Mouse (Mus musculus): Measurements from ENCODE around the gene Gm44790.
"Not testable (repeated sequence)": the region's sequence is repeated elsewhere in the genome, so short reads cannot be mapped to it uniquely, and the experiment has no call there.

The Gm44790 gene

GRCm38 (mm10) chr6:86474072-86474471 lies 47.6 kb downstream of the Gm44790 start:
- in situ Hi-C loops (cut with MseI, MboI), result no loop called here

- in situ Hi-C loops (cut with MseI, MboI), result no loop called here
Observed at GRCm38 (mm10) chr6:86474646-86475181, 48.3 kb downstream of the Gm44790 start.

GRCm38 (mm10) chr6:86475462-86476167 lies 49.2 kb downstream of the Gm44790 start:
- in situ Hi-C loops (cut with MseI, MboI), result no loop called here

DNA sequence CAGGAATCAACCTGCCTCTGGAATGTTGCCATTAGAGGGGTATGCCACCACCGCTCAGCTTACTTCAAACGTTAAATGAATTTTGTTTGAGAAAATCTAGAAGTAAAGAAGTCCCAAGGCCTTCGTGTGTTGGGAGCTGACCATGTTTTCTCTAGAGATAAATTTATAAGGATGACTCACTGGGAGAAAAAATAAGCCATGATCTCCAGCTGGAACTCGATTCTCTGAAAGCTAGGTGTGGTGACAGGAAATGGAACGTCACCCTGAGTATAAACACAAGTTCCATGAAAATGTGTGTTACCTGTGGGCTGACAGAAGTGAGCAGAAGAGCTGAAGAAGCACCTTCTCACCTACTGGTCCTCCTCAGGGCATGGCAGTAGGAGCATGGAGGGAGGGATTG lies 50.5 kb downstream of the Gm44790 start:
- in situ Hi-C loops (cut with MseI, MboI), result no loop called here

DNA sequence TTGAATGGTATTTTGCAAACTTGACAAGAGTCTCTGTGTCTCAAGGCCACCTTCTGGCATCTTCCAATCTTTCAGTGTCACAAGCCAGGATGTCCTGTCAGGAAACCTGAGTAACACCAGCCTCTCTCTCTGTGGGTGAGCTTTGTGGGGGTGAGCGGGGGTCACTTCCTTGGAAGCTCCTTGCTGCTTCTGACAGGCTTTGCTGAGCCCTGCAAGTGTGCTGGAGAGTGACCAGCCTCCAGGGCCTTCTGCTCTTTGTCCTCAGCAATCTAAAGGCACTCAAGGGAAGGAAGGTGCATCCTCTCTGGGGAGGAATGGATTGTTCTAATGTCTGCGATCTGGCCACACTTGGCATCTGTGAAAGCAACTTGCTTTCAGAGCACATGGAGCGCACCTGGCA lies 52.9 kb downstream of the Gm44790 start:
- in situ Hi-C loops (cut with MseI, MboI), result no loop called here

DNA sequence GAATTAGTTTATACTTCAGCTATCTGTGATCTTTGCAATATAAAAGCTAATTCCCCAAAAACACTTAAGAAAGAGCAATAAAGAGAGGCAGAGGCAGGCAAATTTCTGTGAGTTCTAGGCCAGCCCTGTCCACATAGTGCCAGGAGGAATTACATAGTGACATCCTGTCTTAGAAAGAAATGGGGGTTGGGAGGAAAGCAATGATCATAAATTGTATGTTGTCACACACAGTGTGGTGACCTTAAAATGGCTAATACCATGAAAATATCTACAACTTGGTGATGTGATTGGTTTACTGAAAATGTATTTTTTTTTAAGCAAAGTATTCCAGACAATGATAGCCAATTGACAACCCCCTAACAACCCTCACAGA lies 53.3 kb downstream of the Gm44790 start:
- in situ Hi-C loops (cut with MseI, MboI), result no loop called here

DNA sequence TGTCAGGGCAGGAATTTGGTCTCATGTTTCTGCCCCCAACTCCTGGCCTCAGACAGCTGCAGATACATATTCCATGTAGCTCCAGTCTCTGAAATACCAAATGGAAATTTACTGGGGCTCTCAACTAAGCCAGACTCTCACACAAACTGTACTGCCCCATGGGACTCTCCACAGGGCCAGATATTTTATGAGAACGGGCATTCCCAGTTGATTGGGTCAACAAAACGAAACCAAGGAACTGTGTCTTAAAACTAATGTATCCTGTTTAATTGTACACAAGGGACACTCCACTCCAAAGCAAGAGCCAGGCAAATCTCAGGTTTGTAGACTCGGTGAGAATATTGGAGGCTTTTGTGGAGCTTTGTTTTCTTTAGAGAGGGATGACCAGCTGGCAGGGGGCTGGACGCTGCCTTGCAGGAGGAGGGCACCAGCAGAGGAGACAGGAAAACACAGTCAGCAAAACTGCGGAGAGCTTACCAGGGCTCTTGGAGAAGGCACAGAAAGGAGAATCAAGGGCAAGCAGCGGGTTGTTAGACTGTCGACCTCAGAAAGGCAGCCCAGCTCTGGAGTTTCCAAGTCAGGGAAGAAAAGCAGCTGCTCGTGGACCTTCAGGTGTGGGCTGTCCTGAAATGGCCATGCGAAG lies 53.9 kb downstream of the Gm44790 start:
- in situ Hi-C loops (cut with MseI, MboI), result no loop called here

GRCm38 (mm10) chr6:86481871-86482270 lies 55.4 kb downstream of the Gm44790 start:
- in situ Hi-C loops (cut with MseI, MboI), result no loop called here

GRCm38 (mm10) chr6:86485943-86486640 lies 59.6 kb downstream of the Gm44790 start:
- in situ Hi-C loops (cut with MseI, MboI), result no loop called here

- in situ Hi-C loops (cut with MseI, MboI), result no loop called here
Observed at GRCm38 (mm10) chr6:86487358-86488148, 61.1 kb downstream of the Gm44790 start.

- in situ Hi-C loops (cut with MseI, MboI), result no loop called here
Observed at GRCm38 (mm10) chr6:86488149-86488485, 61.7 kb downstream of the Gm44790 start.

DNA sequence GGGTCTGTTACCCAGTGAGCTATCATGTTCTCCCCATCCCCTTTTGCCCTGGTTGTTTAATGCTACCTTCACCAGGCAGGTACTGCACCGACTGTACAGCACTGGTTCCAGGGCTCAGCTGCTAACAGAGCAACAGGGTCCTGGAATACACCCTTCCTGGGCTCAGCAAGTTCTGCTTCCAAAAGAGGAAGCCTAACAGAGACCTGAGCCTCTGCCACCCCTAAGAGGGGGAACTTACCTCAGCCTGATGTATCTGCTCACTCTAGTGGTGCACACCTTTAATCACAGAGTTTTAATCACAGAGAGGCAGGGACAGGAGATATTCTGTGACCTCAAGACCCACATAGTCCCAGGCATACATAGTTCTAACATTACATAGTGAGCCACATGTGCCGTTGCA lies 63.5 kb downstream of the Gm44790 start:
- in situ Hi-C loops (cut with MseI, MboI), result no loop called here

DNA sequence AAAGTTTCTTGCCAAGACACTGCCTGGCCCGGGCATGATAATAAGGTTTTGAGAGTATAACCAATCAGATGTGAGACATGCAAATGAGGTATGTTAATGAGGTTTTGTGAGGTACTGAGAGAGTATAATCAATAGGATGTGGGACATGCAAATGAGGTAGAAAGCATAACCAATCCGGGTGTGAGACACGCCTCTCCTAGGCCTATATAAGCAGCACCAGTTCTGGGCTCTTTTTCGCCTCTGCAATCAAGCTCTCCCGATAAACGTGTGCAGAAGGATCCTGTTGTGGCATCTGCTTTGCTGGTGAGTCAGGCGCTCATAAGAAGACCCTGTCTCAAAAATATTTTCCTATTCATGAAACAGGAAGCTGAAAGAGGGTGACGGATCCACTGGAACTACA lies 64.0 kb downstream of the Gm44790 start:
- in situ Hi-C loops (cut with MseI, MboI), result not testable (repeated sequence)

DNA sequence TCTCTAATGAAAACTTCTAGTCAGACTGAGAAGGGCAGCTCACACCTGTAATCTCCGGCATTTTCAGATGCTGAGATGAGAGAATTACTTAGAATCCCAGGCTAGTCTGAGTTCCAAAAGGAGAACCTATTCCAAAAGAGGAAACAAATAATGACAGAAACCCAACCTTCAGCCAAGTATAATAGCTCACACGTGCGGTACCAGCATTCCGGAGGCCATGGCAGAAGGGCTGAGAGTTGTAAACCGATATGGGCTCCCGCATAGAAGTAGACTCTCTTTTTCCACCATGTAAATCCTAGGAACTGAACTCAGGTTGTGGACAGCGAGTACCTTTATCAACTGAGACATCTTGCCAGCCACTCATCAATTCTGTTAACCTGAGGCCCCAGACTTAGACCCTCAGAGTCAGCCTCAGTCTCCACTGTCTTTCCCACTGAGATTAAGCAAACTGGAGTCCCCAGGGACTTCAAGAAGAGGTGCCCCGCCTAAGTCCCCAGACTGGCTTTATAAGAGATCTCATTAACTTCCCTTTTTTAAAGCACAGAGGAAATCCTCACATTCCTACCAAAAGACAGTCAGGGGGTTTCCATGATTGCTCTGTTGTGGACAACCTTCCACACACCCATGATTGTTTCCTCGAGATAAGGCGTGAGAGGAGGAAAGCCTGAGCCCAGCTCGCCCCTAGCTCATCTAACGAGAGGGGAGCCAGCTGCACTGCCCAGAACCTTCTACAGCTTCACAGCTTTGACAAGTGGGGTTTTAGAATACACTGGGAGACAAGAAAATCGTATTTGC lies 67.2 kb downstream of the Gm44790 start:
- in situ Hi-C loops (cut with MseI, MboI), result no loop called here

DNA sequence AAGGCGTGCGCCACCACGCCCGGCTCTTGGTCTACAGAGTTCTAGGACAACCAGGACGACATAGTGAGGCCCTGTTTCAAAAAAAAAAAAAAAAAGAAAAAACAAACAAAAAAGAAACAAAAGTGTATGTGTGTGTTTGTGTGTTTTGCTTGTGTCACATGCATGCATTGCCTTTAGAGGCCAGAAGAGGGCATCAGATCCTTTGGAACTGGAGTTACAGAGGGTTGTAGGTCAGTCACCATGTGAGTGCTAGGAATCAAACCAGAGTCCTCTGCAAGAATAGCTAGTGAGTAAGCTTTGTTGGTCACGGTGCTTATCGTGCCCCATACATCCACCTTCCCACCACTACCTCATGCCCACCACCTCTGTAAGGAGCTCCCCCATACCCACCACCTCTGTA lies 68.3 kb downstream of the Gm44790 start:
- in situ Hi-C loops (cut with MseI, MboI), result no loop called here

Measured in mouse trophoblast stem cell (cell line).